Mouse (Mus musculus): ENCODE measurements around the gene Scgn. TPM values are rescaled to one million over a fixed set of nuclear protein-coding genes. Genes with fewer than 3 reads are reported as not detected.

The Scgn gene
- polyA plus RNA-seq, 1 experiment from 2014 or later: not detected

GRCm38 (mm10) chr13:24005528-24005927 lies 14.5 kb upstream of the Scgn start:
- Histone ChIP-seq H3K4me1 (ENCODE audit: insufficient read depth, low read depth, low read length) (no peaks in the 10 kb centered on the region), H3K36me3 (ENCODE audit: insufficient read depth, low read length) (no peaks in the 10 kb centered on the region), H3K27ac (ENCODE audit: low read length) (no peak overlapping the region), H3K4me3 (ENCODE audit: low read depth, low read length) (no peak overlapping the region), H3K27me3 (replicated peaks; ENCODE audit: insufficient read depth, low read length) (no peaks in the 10 kb centered on the region), H3K9me3 (ENCODE audit: low read length) (no peaks in the 10 kb centered on the region), H3K4me2 (replicated peaks; ENCODE audit: low read depth, low read length) (no peak overlapping the region), H3K9ac (replicated peaks; ENCODE audit: low read depth) (no peak overlapping the region)
- DNase-seq (ENCODE audit: low spot score) (no peak), ATAC-seq (no peak)
- TF ChIP-seq EP300 (IDR thresholded peaks at IDR 0.05) (no peak), CTCF (IDR thresholded peaks at IDR 0.05) (no peak)
- 86% methylated on average over 2 of the region's 2 CpGs for WGBS

GRCm38 (mm10) chr13:24001797-24002196 lies 10.8 kb upstream of the Scgn start:
- H3K4me1 ChIP-seq (ENCODE audit: insufficient read depth, low read depth, low read length): no peaks in the 10 kb centered on the region
- no peak for ATAC-seq
- H3K36me3 ChIP-seq (ENCODE audit: insufficient read depth, low read length): no peaks in the 10 kb centered on the region
- H3K4me2 ChIP-seq (replicated peaks; ENCODE audit: low read depth, low read length): no peak overlapping the region
- no peaks in the 10 kb centered on the region; the same call in 1 of the 2 replicates for H3K27me3 ChIP-seq (replicated peaks; ENCODE audit: insufficient read depth, low read length)
- no peak overlapping the region for H3K4me3 ChIP-seq (ENCODE audit: low read depth, low read length)
- H3K27ac ChIP-seq (ENCODE audit: low read length): no peak overlapping the region
- DNase-seq (ENCODE audit: low spot score): no peak
- no peaks in the 10 kb centered on the region for H3K9me3 ChIP-seq (ENCODE audit: low read length)
- H3K9ac ChIP-seq (replicated peaks; ENCODE audit: low read depth): no peak overlapping the region
- TF ChIP-seq EP300 (IDR thresholded peaks at IDR 0.05) (no peak), CTCF (IDR thresholded peaks at IDR 0.05) (no peak)
- WGBS: 51% methylated on average over 2 of the region's 2 CpGs

GRCm38 (mm10) chr13:24001081-24001480 lies 10.1 kb upstream of the Scgn start:
- H3K4me1 ChIP-seq (ENCODE audit: insufficient read depth, low read depth, low read length): no peaks in the 10 kb centered on the region
- WGBS: 75% methylated on average over 2 of the region's 2 CpGs
- ATAC-seq (no peak), DNase-seq (ENCODE audit: low spot score) (no peak)
- H3K27me3 ChIP-seq (replicated peaks; ENCODE audit: insufficient read depth, low read length): no peaks in the 10 kb centered on the region; the same call in 1 of the 2 replicates
- no peak overlapping the region for H3K9ac ChIP-seq (replicated peaks; ENCODE audit: low read depth)
- TF ChIP-seq CTCF (IDR thresholded peaks at IDR 0.05) (no peak), EP300 (IDR thresholded peaks at IDR 0.05) (no peak)
- no peaks in the 10 kb centered on the region for H3K36me3 ChIP-seq (ENCODE audit: insufficient read depth, low read length)
- no peaks in the 10 kb centered on the region for H3K9me3 ChIP-seq (ENCODE audit: low read length)
- H3K4me2 ChIP-seq (replicated peaks; ENCODE audit: low read depth, low read length): no peak overlapping the region
- no peak overlapping the region for H3K4me3 ChIP-seq (ENCODE audit: low read depth, low read length)
- no peak overlapping the region for H3K27ac ChIP-seq (ENCODE audit: low read length)

GRCm38 (mm10) chr13:23998826-23999225 lies 7.8 kb upstream of the Scgn start:
- H3K9me3 ChIP-seq (ENCODE audit: low read length): no peaks in the 10 kb centered on the region
- no peak overlapping the region for H3K4me2 ChIP-seq (replicated peaks; ENCODE audit: low read depth, low read length)
- H3K4me1 ChIP-seq (ENCODE audit: insufficient read depth, low read depth, low read length): no peaks in the 10 kb centered on the region
- ATAC-seq: no peak
- WGBS: 58% methylated on average over 2 of the region's 2 CpGs
- H3K27ac ChIP-seq (ENCODE audit: low read length): no peak overlapping the region
- H3K36me3 ChIP-seq (ENCODE audit: insufficient read depth, low read length): no peaks in the 10 kb centered on the region
- TF ChIP-seq EP300 (IDR thresholded peaks at IDR 0.05): no peak
- no peak for TF ChIP-seq CTCF (IDR thresholded peaks at IDR 0.05)
- H3K9ac ChIP-seq (replicated peaks; ENCODE audit: low read depth): no peak overlapping the region
- DNase-seq (ENCODE audit: low spot score): no peak
- no peak overlapping the region for H3K4me3 ChIP-seq (ENCODE audit: low read depth, low read length)
- H3K27me3 ChIP-seq (replicated peaks; ENCODE audit: insufficient read depth, low read length): no peaks in the 10 kb centered on the region; the same call in 1 of the 2 replicates

GRCm38 (mm10) chr13:23994756-23995155 lies 3.7 kb upstream of the Scgn start:
- no peak overlapping the region for H3K4me3 ChIP-seq (ENCODE audit: low read depth, low read length)
- H3K4me1 ChIP-seq (ENCODE audit: insufficient read depth, low read depth, low read length): no peaks in the 10 kb centered on the region
- WGBS: 71% methylated on average over 3 of the region's 3 CpGs
- H3K4me2 ChIP-seq (replicated peaks; ENCODE audit: low read depth, low read length): no peak overlapping the region
- H3K27ac ChIP-seq (ENCODE audit: low read length): no peak overlapping the region
- no peak overlapping the region for H3K9ac ChIP-seq (replicated peaks; ENCODE audit: low read depth)
- DNase-seq (ENCODE audit: low spot score): no peak
- H3K9me3 ChIP-seq (ENCODE audit: low read length): no peaks in the 10 kb centered on the region
- TF ChIP-seq CTCF (IDR thresholded peaks at IDR 0.05): no peak
- no peak for TF ChIP-seq EP300 (IDR thresholded peaks at IDR 0.05)
- H3K36me3 ChIP-seq (ENCODE audit: insufficient read depth, low read length): no peaks in the 10 kb centered on the region
- no peak for ATAC-seq
- peaks cover 3% of the 10 kb centered on the region; the same call in 1 of the 2 replicates for H3K27me3 ChIP-seq (replicated peaks; ENCODE audit: insufficient read depth, low read length)

- Histone ChIP-seq H3K36me3 (ENCODE audit: insufficient read depth, low read length) (no peaks in the 10 kb centered on the region), H3K4me3 (ENCODE audit: low read depth, low read length) (no peak overlapping the region), H3K9ac (replicated peaks; ENCODE audit: low read depth) (no peak overlapping the region), H3K4me2 (replicated peaks; ENCODE audit: low read depth, low read length) (no peak overlapping the region), H3K27ac (ENCODE audit: low read length) (no peak overlapping the region), H3K4me1 (ENCODE audit: insufficient read depth, low read depth, low read length) (no peaks in the 10 kb centered on the region), H3K27me3 (replicated peaks; ENCODE audit: insufficient read depth, low read length) (peaks cover 3% of the 10 kb centered on the region; the same call in 1 of the 2 replicates), H3K9me3 (ENCODE audit: low read length) (no peaks in the 10 kb centered on the region)
- no peak for ATAC-seq
- no peak for DNase-seq (ENCODE audit: low spot score)
- TF ChIP-seq CTCF (IDR thresholded peaks at IDR 0.05): no peak
- TF ChIP-seq EP300 (IDR thresholded peaks at IDR 0.05): no peak
- WGBS: 16% methylated on average over 9 of the region's 9 CpGs
These were observed 3.0 kb upstream of the Scgn start for GRCm38 (mm10) chr13:23994024-23994423.

GRCm38 (mm10) chr13:23990451-23990850 lies 563 bp downstream of the Scgn start:
- no peaks in the 10 kb centered on the region for H3K36me3 ChIP-seq (ENCODE audit: insufficient read depth, low read length)
- no peak for DNase-seq (ENCODE audit: low spot score)
- no peaks in the 10 kb centered on the region for H3K4me1 ChIP-seq (ENCODE audit: insufficient read depth, low read depth, low read length)
- ATAC-seq: no peak
- WGBS: 39% methylated on average over 5 of the region's 5 CpGs
- no peak overlapping the region for H3K27ac ChIP-seq (ENCODE audit: low read length)
- no peak overlapping the region for H3K9ac ChIP-seq (replicated peaks; ENCODE audit: low read depth)
- H3K27me3 ChIP-seq (replicated peaks; ENCODE audit: insufficient read depth, low read length): peaks cover 3% of the 10 kb centered on the region; the same call in 1 of the 2 replicates
- TF ChIP-seq EP300 (IDR thresholded peaks at IDR 0.05): no peak
- TF ChIP-seq CTCF (IDR thresholded peaks at IDR 0.05): no peak
- H3K9me3 ChIP-seq (ENCODE audit: low read length): no peaks in the 10 kb centered on the region
- no peak overlapping the region for H3K4me3 ChIP-seq (ENCODE audit: low read depth, low read length)
- no peak overlapping the region for H3K4me2 ChIP-seq (replicated peaks; ENCODE audit: low read depth, low read length)

Data from lung, postnatal 0 days (tissue).